Mouse (Mus musculus) spleen, postnatal 4 days (tissue): ENCODE results near the gene Klhl8.
"Not testable (repeated sequence)": the region's sequence is repeated elsewhere in the genome, so short reads cannot be mapped to it uniquely, and the experiment has no call there.

Experiments
- DNase-seq, 2 experiments: peaks; one replicate each; pipeline ENCODE4 v3.0.0; 2022; ENCODE audit warnings: low spot score in 2 of 2

Klhl8 gene

GRCm38 (mm10) chr5:103910748-103911409 lies at the start of gene Klhl8:
Gene Klhl8 (minus strand): TSS chr5:103911259.
- peak; percentile 76 to 86 for DNase-seq

GRCm38 (mm10) chr5:103954638-103955037 lies 43.6 kb upstream of the Klhl8 start:
- DNase-seq: no peak

GRCm38 (mm10) chr5:103953135-103954083 lies 42.4 kb upstream of the Klhl8 start:
- DNase-seq: no peak

- not testable (repeated sequence) for DNase-seq
Observed at GRCm38 (mm10) chr5:103950138-103950537, 39.1 kb upstream of the Klhl8 start.

GRCm38 (mm10) chr5:103943183-103943582 lies 32.1 kb upstream of the Klhl8 start:
- no peak for DNase-seq

GRCm38 (mm10) chr5:103939856-103940255 lies 28.8 kb upstream of the Klhl8 start:
- no peak for DNase-seq

GRCm38 (mm10) chr5:103939350-103939652 lies 28.2 kb upstream of the Klhl8 start:
- DNase-seq: no peak

- no peak for DNase-seq
Observed at GRCm38 (mm10) chr5:103938547-103939349, 27.7 kb upstream of the Klhl8 start.

GRCm38 (mm10) chr5:103936906-103937589 lies 26.0 kb upstream of the Klhl8 start:
- DNase-seq: no peak

GRCm38 (mm10) chr5:103931924-103932323 lies 20.9 kb upstream of the Klhl8 start:
- not testable (repeated sequence) for DNase-seq

- no peak for DNase-seq
Observed at GRCm38 (mm10) chr5:103930511-103930910, 19.5 kb upstream of the Klhl8 start.

- DNase-seq: no peak
Observed at GRCm38 (mm10) chr5:103928196-103928550, 17.1 kb upstream of the Klhl8 start.

- peak; percentile 80 to 95 for DNase-seq
Observed at GRCm38 (mm10) chr5:103927429-103928195, 16.6 kb upstream of the Klhl8 start.

- no peak for DNase-seq
Observed at GRCm38 (mm10) chr5:103926398-103926797, 15.3 kb upstream of the Klhl8 start.

GRCm38 (mm10) chr5:103923755-103924154 lies 12.7 kb upstream of the Klhl8 start:
- no peak for DNase-seq

- DNase-seq: no peak
Observed at GRCm38 (mm10) chr5:103923101-103923500, 12.0 kb upstream of the Klhl8 start.

- DNase-seq: no peak
Observed at GRCm38 (mm10) chr5:103922436-103922835, 11.4 kb upstream of the Klhl8 start.

- DNase-seq: no peak
Observed at GRCm38 (mm10) chr5:103919497-103919896, 8.4 kb upstream of the Klhl8 start.

GRCm38 (mm10) chr5:103918233-103918632 lies 7.2 kb upstream of the Klhl8 start:
- DNase-seq: no peak

GRCm38 (mm10) chr5:103917357-103917895 lies 6.4 kb upstream of the Klhl8 start:
- no peak for DNase-seq
